Mouse (Mus musculus): ENCODE results near the gene Trio. TPM values are rescaled to one million over a fixed set of nuclear protein-coding genes. Genes with fewer than 3 reads are reported as not detected.

Gene Trio
- polyA plus RNA-seq, 1 experiment from 2014 or later, result 5.1 TPM

DNA sequence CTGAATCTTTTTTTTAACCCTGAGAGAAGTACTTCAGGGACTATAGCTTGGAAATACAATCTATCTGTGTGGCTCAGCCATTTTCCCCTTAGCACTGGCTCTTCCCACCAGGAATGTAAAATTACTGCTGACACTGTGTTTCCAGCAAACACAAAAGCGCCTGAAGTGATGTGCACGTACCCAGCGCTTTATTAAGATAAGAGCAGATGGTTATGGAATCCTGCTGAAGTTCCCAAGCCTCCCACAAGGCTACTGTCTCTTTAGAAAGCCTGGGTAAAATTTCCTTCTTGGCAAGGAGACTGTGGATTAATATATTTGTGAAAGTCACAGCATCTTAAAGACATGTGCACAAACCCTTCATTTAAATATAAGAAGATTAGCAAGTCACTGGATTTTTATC is 141.8 kb downstream of the Trio start:
- Histone ChIP-seq H3K27me3 (ENCODE audit: insufficient read depth, low read length) (no peaks in the 10 kb centered on the region), H3K4me3 (ENCODE audit: low read depth, low read length) (no peak overlapping the region)

GRCm38 (mm10) chr15:27882898-27883297 is 142.8 kb downstream of the Trio start:
- no peak overlapping the region for H3K27ac ChIP-seq (ENCODE audit: low read depth)
- ATAC-seq (no peak), DNase-seq (no peak)
- H3K4me3 ChIP-seq (ENCODE audit: low read depth, low read length), result no peak overlapping the region
- H3K9me3 ChIP-seq (ENCODE audit: low read length), result no peaks in the 10 kb centered on the region
- H3K9ac ChIP-seq (replicated peaks), result no peak overlapping the region
- H3K27me3 ChIP-seq (ENCODE audit: insufficient read depth, low read length), result no peaks in the 10 kb centered on the region
- WGBS (ENCODE audit: insufficient replicate concordance), result 63% methylated on average over 14 of the region's 14 CpGs
- no peak overlapping the region for H3K4me2 ChIP-seq (ENCODE audit: low read depth, low read length)
- H3K36me3 ChIP-seq (replicated peaks; ENCODE audit: insufficient read depth, low read length), result peaks cover 13% of the 10 kb centered on the region
- TF ChIP-seq CTCF (IDR thresholded peaks at IDR 0.05; ENCODE audit: low read depth) (no peak), EP300 (IDR thresholded peaks at IDR 0.05; ENCODE audit: low read depth) (no peak)
- H3K4me1 ChIP-seq (ENCODE audit: insufficient read depth), result peaks cover 6% of the 10 kb centered on the region; the same call in 1 of the 2 replicates

More for the DNA sequence above, 141.8 kb downstream of the Trio start:
- Histone ChIP-seq H3K9me3 (ENCODE audit: low read length) (no peaks in the 10 kb centered on the region), H3K4me1 (ENCODE audit: insufficient read depth) (peaks cover 6% of the 10 kb centered on the region; the same call in 1 of the 2 replicates), H3K9ac (replicated peaks) (no peak overlapping the region), H3K4me2 (ENCODE audit: low read depth, low read length) (no peak overlapping the region), H3K36me3 (replicated peaks; ENCODE audit: insufficient read depth, low read length) (peaks cover 11% of the 10 kb centered on the region), H3K27ac (ENCODE audit: low read depth) (no peak overlapping the region)
- WGBS (ENCODE audit: insufficient replicate concordance), result 70% methylated on average over 3 of the region's 3 CpGs
- DNase-seq, result no peak
- TF ChIP-seq EP300 (IDR thresholded peaks at IDR 0.05; ENCODE audit: low read depth), result no peak
- ATAC-seq, result no peak

- peaks cover 2% of the 10 kb centered on the region for H3K4me1 ChIP-seq (ENCODE audit: insufficient read depth)
- no peak overlapping the region for H3K4me3 ChIP-seq (ENCODE audit: low read depth, low read length)
- H3K27ac ChIP-seq (ENCODE audit: low read depth), result no peak overlapping the region
- no peak overlapping the region for H3K9ac ChIP-seq (replicated peaks)
- no peak overlapping the region for H3K4me2 ChIP-seq (ENCODE audit: low read depth, low read length)
- DNase-seq (no peak), ATAC-seq (no peak)
- no peaks in the 10 kb centered on the region for H3K27me3 ChIP-seq (ENCODE audit: insufficient read depth, low read length)
- H3K36me3 ChIP-seq (replicated peaks; ENCODE audit: insufficient read depth, low read length), result peaks cover 12% of the 10 kb centered on the region; the same call in 1 of the 2 replicates
- 64% methylated on average over 7 of the region's 7 CpGs for WGBS (ENCODE audit: insufficient replicate concordance)
- TF ChIP-seq CTCF (IDR thresholded peaks at IDR 0.05; ENCODE audit: low read depth) (no peak), EP300 (IDR thresholded peaks at IDR 0.05; ENCODE audit: low read depth) (no peak)
- H3K9me3 ChIP-seq (ENCODE audit: low read length), result no peaks in the 10 kb centered on the region
Measured at GRCm38 (mm10) chr15:27877831-27878230, 147.8 kb downstream of the Trio start.

- no peaks in the 10 kb centered on the region for H3K27me3 ChIP-seq (ENCODE audit: insufficient read depth, low read length)
- H3K36me3 ChIP-seq (replicated peaks; ENCODE audit: insufficient read depth, low read length), result peaks cover 18% of the 10 kb centered on the region
- WGBS (ENCODE audit: insufficient replicate concordance), result 36% methylated on average over 10 of the region's 10 CpGs
- peaks cover 2% of the 10 kb centered on the region for H3K4me1 ChIP-seq (ENCODE audit: insufficient read depth)
- H3K27ac ChIP-seq (ENCODE audit: low read depth), result peak overlapping the region; percentile 30
- H3K4me2 ChIP-seq (ENCODE audit: low read depth, low read length), result no peak overlapping the region
- ATAC-seq (no peak), DNase-seq (no peak)
- no peaks in the 10 kb centered on the region for H3K9me3 ChIP-seq (ENCODE audit: low read length)
- TF ChIP-seq EP300 (IDR thresholded peaks at IDR 0.05; ENCODE audit: low read depth), result no peak
- TF ChIP-seq CTCF (IDR thresholded peaks at IDR 0.05; ENCODE audit: low read depth), result no peak
- no peak overlapping the region for H3K4me3 ChIP-seq (ENCODE audit: low read depth, low read length)
- no peak overlapping the region for H3K9ac ChIP-seq (replicated peaks)
Measured at GRCm38 (mm10) chr15:27876327-27876726, 149.3 kb downstream of the Trio start.

- H3K4me3 ChIP-seq (ENCODE audit: low read depth, low read length), result no peak overlapping the region
- H3K9me3 ChIP-seq (ENCODE audit: low read length), result no peaks in the 10 kb centered on the region
- no peak overlapping the region for H3K9ac ChIP-seq (replicated peaks)
- H3K27me3 ChIP-seq (ENCODE audit: insufficient read depth, low read length), result no peaks in the 10 kb centered on the region
- TF ChIP-seq EP300 (IDR thresholded peaks at IDR 0.05; ENCODE audit: low read depth) (no peak), CTCF (IDR thresholded peaks at IDR 0.05; ENCODE audit: low read depth) (no peak)
- H3K4me1 ChIP-seq (ENCODE audit: insufficient read depth), result peaks cover 2% of the 10 kb centered on the region
- ATAC-seq (no peak), DNase-seq (no peak)
- WGBS (ENCODE audit: insufficient replicate concordance), result 62% methylated on average over 9 of the region's 9 CpGs
- H3K27ac ChIP-seq (ENCODE audit: low read depth), result no peak overlapping the region
- H3K36me3 ChIP-seq (replicated peaks; ENCODE audit: insufficient read depth, low read length), result peaks cover 18% of the 10 kb centered on the region
- H3K4me2 ChIP-seq (ENCODE audit: low read depth, low read length), result no peak overlapping the region
Measured at GRCm38 (mm10) chr15:27875753-27876152, 149.9 kb downstream of the Trio start.

DNA sequence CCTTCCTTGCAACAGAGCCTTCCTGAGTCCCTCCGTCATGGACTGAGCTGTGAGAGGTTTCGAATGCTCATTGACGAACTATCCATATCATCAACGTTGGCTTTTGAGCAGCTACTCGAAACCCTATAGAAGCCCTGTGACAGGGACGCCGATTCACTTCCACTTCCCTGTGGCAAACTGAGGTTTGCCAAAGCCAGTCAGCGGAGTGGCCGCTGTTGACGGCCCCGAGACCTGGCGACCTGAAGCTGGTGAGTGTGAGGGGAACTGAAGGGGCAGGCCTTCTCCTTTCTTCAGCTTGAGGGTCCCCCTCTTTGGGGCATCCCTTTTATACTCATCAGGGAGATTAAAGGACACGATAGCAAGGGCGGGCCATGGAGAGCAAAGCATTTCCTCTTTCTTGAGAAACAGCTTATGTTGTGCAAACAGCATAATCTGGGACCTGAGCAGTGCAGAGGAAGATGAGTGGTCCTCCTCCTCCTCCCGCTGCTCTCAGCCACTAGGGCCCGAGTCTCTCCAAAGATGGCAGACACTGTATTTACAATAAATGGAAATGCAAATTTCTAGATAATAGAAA is 151.8 kb downstream of the Trio start:
- Histone ChIP-seq H3K4me1 (ENCODE audit: insufficient read depth) (peaks cover 2% of the 10 kb centered on the region), H3K9me3 (ENCODE audit: low read length) (no peaks in the 10 kb centered on the region), H3K27ac (ENCODE audit: low read depth) (peak overlapping the region; percentile 45; the same call in 1 of the 2 replicates), H3K9ac (replicated peaks) (no peak overlapping the region), H3K27me3 (ENCODE audit: insufficient read depth, low read length) (no peaks in the 10 kb centered on the region), H3K36me3 (replicated peaks; ENCODE audit: insufficient read depth, low read length) (peaks cover 17% of the 10 kb centered on the region), H3K4me2 (ENCODE audit: low read depth, low read length) (0 out of 2 replicates have a peak overlapping the region, but pooled peaks have one; percentile 22), H3K4me3 (ENCODE audit: low read depth, low read length) (no peak overlapping the region)
- WGBS (ENCODE audit: insufficient replicate concordance), result 60% methylated on average over 16 of the region's 16 CpGs
- DNase-seq, result peak; percentile 19
- ATAC-seq, result no peak
- TF ChIP-seq EP300 (IDR thresholded peaks at IDR 0.05; ENCODE audit: low read depth), result no peak
- no peak for TF ChIP-seq CTCF (IDR thresholded peaks at IDR 0.05; ENCODE audit: low read depth)

Measured in liver, postnatal 0 days (tissue).